Mouse (Mus musculus) erythroblast, embryonic 14.5 days (primary cell): ENCODE measurements around the gene Iffo1.

Experiments
- GATA1 ChIP-seq: IDR thresholded peaks from 2 replicates; pipeline ENCODE4 v1.6.1; 2012; ENCODE audit warnings: low read length, inconsistent platforms, mixed read lengths
- TAL1 ChIP-seq: IDR thresholded peaks from 3 replicates; pipeline ENCODE4 v1.6.1; 2012; ENCODE audit warnings: low read length, inconsistent platforms, mixed read lengths

GRCm38 (mm10) chr6:125155262-125155661, 10.2 kb downstream of the Iffo1 start:
- no peak for TF ChIP-seq GATA1
- no peak for TF ChIP-seq TAL1
